Mouse (Mus musculus) liver, postnatal 0 days (tissue): ENCODE measurements at regions not wholly inside any gene's neighbourhood (a gene's known extent, or its start where the extent isn't known, plus 50 kb on each side); places are given as distances from the start of the nearest gene placed in this dataset.

ENCODE experiments used
- ATAC-seq: fragments of 200-750 bp; cut with Nextera tagmentation; 2 replicates; pipeline ENCODE4 v1.8.0; 2017; ENCODE audit warnings: mild to moderate bottlenecking, moderate library complexity
- DNase-seq: peaks from one replicate; pipeline ENCODE4 v3.0.0-alpha.2; 2016
- H3K27ac ChIP-seq: fragments of 300-500 bp; sonication (generic); 2 replicates; pipeline ENCODE4 v1.5.1; 2014; ENCODE audit warnings: antibody characterized with exemption, moderate library complexity, mild to moderate bottlenecking, low read depth
- H3K27me3 ChIP-seq: fragments of 300-500 bp; sonication (generic); 2 replicates; pipeline ENCODE4 v1.6.1; 2014; ENCODE audit warnings: low read length, control low read depth, mixed read lengths; ENCODE audit not compliant: insufficient read depth
- H3K36me3 ChIP-seq: fragments of 300-500 bp; sonication (generic); replicated peaks from 2 replicates; pipeline ENCODE4 v1.6.1; 2014; ENCODE audit warnings: mild to moderate bottlenecking, control low read depth, low read length, moderate library complexity, mixed read lengths; ENCODE audit not compliant: insufficient read depth
- H3K4me1 ChIP-seq: fragments of 300-500 bp; sonication (generic); 2 replicates; pipeline ENCODE4 v1.6.1; 2014; ENCODE audit warnings: antibody characterized with exemption, mild to moderate bottlenecking, control low read depth; ENCODE audit not compliant: insufficient read depth
- H3K4me2 ChIP-seq: fragments of 300-500 bp; sonication (generic); 2 replicates; pipeline ENCODE4 v1.6.1; 2014; ENCODE audit warnings: low read depth, mild to moderate bottlenecking, low read length, moderate library complexity, mixed read lengths
- H3K4me3 ChIP-seq: fragments of 300-500 bp; sonication (generic); 2 replicates; pipeline ENCODE4 v1.5.1; 2014; ENCODE audit warnings: low read depth, low read length
- H3K9ac ChIP-seq: fragments of 300-500 bp; sonication (generic); replicated peaks from 2 replicates; pipeline ENCODE4 v1.6.1; 2014; ENCODE audit warnings: mild to moderate bottlenecking, moderate library complexity
- H3K9me3 ChIP-seq: fragments of 300-500 bp; sonication (generic); 2 replicates; pipeline ENCODE4 v1.6.1; 2016; ENCODE audit warnings: mild to moderate bottlenecking, control low read depth, low read length, mixed read lengths
- CTCF ChIP-seq: sonication (generic); IDR thresholded peaks from 2 replicates; pipeline ENCODE4 v1.5.1; 2016; ENCODE audit warnings: antibody characterized with exemption, low read depth
- EP300 ChIP-seq: IDR thresholded peaks from 2 replicates; pipeline ENCODE4 v1.6.1; 2016; ENCODE audit warnings: antibody characterized with exemption, low read depth, mild to moderate bottlenecking
- WGBS: fragments of 180-500 bp; shearing (Covaris S2); extraction: QIAGEN DNeasy Blood & Tissue Kit; methylation state at CpG from one replicate; pipeline ENCODE4 v1.1.7; 2014; ENCODE audit not compliant: insufficient replicate concordance; 5-methylcytosine and 5-hydroxymethylcytosine counted together

DNA sequence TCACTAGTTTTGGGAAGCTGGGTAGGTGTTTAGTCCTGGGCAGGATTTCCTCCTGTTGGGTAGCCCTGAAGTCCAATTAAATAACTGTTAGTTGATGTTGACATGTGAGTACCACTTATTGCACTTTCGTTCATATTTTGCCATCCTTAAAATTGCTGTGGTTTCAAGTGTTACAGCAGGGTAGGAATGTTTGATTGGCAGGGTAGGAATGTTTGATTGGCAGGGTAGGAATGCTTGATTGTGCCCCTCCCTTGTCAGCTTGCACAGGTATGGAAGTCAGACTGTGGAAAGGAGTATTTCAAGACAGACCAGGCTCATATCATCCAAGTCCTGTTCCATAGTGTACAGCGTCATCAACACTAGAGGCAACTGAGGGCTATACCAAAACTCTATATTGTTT, 745.6 kb upstream of the Frg1 start:
- WGBS: 74% methylated on average over 2 of the region's 2 CpGs
- ATAC-seq: no peak

DNA sequence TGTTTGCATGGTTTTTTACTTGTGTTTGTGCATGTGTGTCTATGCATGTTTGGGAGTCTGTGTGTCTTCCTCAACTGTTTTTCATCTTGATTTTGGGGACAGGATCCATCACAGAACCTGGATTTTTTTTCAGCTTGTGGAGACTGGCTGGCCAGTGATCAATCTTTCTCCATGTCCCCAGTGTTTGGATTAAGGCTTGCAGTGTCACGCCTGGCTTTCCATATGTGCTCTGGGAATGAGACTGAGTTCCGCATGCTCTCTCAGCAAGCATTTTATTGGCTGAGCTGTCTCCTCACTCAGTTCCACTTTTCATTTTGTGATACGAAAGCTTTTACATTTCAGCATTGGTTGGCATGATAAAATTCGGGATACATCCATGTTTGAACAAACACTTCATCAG, 740.1 kb upstream of the Frg1 start:
- H3K27ac ChIP-seq: no peak overlapping the region
- H3K4me2 ChIP-seq: no peak overlapping the region
- no peak overlapping the region for H3K9ac ChIP-seq
- ATAC-seq (no peak), DNase-seq (no peak)
- H3K27me3 ChIP-seq: no peaks in the 10 kb centered on the region
- no peaks in the 10 kb centered on the region for H3K4me1 ChIP-seq
- H3K36me3 ChIP-seq: no peaks in the 10 kb centered on the region
- H3K4me3 ChIP-seq: no peak overlapping the region
- no peak for TF ChIP-seq EP300
- no peak for TF ChIP-seq CTCF
- H3K9me3 ChIP-seq: no peaks in the 10 kb centered on the region
- 67% methylated on average over 4 of the region's 4 CpGs for WGBS

More for the DNA sequence above, 745.6 kb upstream of the Frg1 start:
- Histone ChIP-seq H3K9me3 (no peaks in the 10 kb centered on the region), H3K36me3 (no peaks in the 10 kb centered on the region), H3K4me1 (no peaks in the 10 kb centered on the region), H3K4me2 (no peak overlapping the region), H3K27ac (no peak overlapping the region), H3K9ac (no peak overlapping the region), H3K4me3 (no peak overlapping the region), H3K27me3 (no peaks in the 10 kb centered on the region)
- no peak for DNase-seq
- no peak for TF ChIP-seq EP300
- TF ChIP-seq CTCF: no peak

- Histone ChIP-seq H3K9me3 (no peaks in the 10 kb centered on the region), H3K9ac (no peak overlapping the region), H3K4me1 (no peaks in the 10 kb centered on the region), H3K36me3 (no peaks in the 10 kb centered on the region), H3K4me3 (no peak overlapping the region), H3K27me3 (no peaks in the 10 kb centered on the region), H3K27ac (no peak overlapping the region), H3K4me2 (no peak overlapping the region)
- WGBS: 41% methylated on average over 1 of the region's 1 CpGs
- DNase-seq: no peak
- no peak for TF ChIP-seq CTCF
- no peak for TF ChIP-seq EP300
- ATAC-seq: no peak
Measured at GRCm38 (mm10) chr8:42156588-42156987, 739.7 kb upstream of the Frg1 start.

DNA sequence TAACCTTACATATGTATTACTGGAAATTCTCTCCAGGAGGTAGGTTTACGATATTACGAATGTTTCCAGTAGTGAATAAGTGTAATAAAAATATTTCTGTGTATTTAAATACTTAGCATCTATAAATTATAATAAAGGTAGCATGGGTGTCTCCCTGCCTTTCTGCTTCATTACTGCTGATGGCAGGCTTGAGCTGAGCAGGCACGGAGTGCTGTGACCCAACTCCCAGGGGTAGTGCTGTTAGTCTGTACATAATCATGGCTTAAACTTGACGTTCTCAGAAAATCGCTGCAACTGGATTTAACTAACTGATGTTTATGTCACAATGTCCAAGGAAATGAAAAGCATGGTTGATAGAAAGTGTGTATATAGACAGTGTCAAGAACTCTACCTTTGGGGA, 727.8 kb upstream of the Frg1 start:
- Histone ChIP-seq H3K4me3 (no peak overlapping the region), H3K9me3 (no peaks in the 10 kb centered on the region), H3K9ac (no peak overlapping the region), H3K4me1 (no peaks in the 10 kb centered on the region), H3K27ac (no peak overlapping the region), H3K4me2 (no peak overlapping the region), H3K27me3 (no peaks in the 10 kb centered on the region), H3K36me3 (no peaks in the 10 kb centered on the region)
- ATAC-seq (no peak), DNase-seq (no peak)
- TF ChIP-seq CTCF (no peak), EP300 (no peak)
- 74% methylated on average over 5 of the region's 5 CpGs for WGBS

DNA sequence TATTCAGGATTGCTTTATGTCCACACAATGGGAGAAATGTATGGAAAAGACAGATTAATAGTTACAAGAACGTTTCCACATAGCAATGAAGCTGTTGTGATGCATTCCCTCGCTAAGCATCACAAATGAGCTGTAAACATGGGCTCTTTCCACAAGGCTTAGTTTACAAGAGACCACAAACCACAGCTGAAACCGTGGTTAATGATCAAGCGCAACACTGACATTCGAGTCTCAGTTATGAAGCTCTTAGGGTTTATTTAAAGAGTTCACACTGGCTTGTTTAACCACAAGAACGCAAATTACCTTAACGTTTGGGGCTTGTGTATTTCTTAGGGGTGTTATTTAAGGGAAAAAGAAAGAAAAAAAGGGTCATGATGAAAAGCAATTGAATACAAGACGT, 727.3 kb upstream of the Frg1 start:
- 26% methylated on average over 8 of the region's 8 CpGs for WGBS
- H3K4me2 ChIP-seq: no peak overlapping the region
- H3K9ac ChIP-seq: no peak overlapping the region
- no peak overlapping the region for H3K4me3 ChIP-seq
- DNase-seq: no peak
- H3K36me3 ChIP-seq: no peaks in the 10 kb centered on the region
- no peak for TF ChIP-seq EP300
- TF ChIP-seq CTCF: no peak
- no peak overlapping the region for H3K27ac ChIP-seq
- H3K9me3 ChIP-seq: no peaks in the 10 kb centered on the region
- ATAC-seq: no peak
- H3K27me3 ChIP-seq: no peaks in the 10 kb centered on the region
- no peaks in the 10 kb centered on the region for H3K4me1 ChIP-seq

- no peaks in the 10 kb centered on the region for H3K4me1 ChIP-seq
- 76% methylated on average over 2 of the region's 2 CpGs for WGBS
- H3K27me3 ChIP-seq: no peaks in the 10 kb centered on the region
- H3K4me3 ChIP-seq: no peak overlapping the region
- H3K9ac ChIP-seq: no peak overlapping the region
- H3K9me3 ChIP-seq: no peaks in the 10 kb centered on the region
- ATAC-seq: no peak
- H3K4me2 ChIP-seq: no peak overlapping the region
- no peak for DNase-seq
- no peaks in the 10 kb centered on the region for H3K36me3 ChIP-seq
- H3K27ac ChIP-seq: no peak overlapping the region
- TF ChIP-seq CTCF (no peak), EP300 (no peak)
Measured at GRCm38 (mm10) chr8:42107582-42107981, 690.7 kb upstream of the Frg1 start.

DNA sequence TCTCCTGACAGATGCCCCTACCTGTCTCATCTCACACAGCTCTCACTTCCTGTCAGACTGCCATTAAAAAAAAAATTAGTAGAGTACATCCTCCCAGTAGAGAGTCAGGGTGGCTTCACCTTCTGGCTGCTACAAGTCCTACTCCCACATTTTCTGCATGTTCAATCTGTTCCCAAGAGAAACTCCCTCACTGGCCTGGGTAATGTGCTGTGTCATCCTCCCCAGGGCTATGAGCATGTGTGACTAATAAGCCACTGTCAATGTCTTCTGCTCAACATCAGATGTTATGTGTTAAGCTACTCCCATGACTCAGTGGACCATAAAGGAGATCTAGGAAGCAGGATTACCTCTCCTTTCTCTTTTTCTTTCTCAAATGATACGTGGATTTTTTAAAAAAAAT, 652.4 kb upstream of the Frg1 start:
- Histone ChIP-seq H3K9me3 (no peaks in the 10 kb centered on the region), H3K4me2 (no peak overlapping the region), H3K27me3 (no peaks in the 10 kb centered on the region), H3K36me3 (no peaks in the 10 kb centered on the region), H3K9ac (no peak overlapping the region), H3K4me1 (no peaks in the 10 kb centered on the region), H3K27ac (no peak overlapping the region), H3K4me3 (no peak overlapping the region)
- no peak for ATAC-seq
- TF ChIP-seq EP300 (no peak), CTCF (no peak)
- DNase-seq: no peak
- WGBS: 72% methylated on average over 1 of the region's 1 CpGs
